Mouse (Mus musculus) liver, adult (tissue): ENCODE results near the gene 2010300C02Rik.

Source experiments
- GATA4 ChIP-seq: IDR thresholded peaks from 2 replicates; pipeline ENCODE4 v1.6.1; 2014; ENCODE audit warnings: mild to moderate bottlenecking, low read length; ENCODE audit not compliant: insufficient replicate concordance

Gene 2010300C02Rik

GRCm38 (mm10) chr1:37719761-37720640 lies at the start of gene 2010300C02Rik:
Gene 2010300C02Rik, minus strand, starts transcription at chr1:37720085.
- TF ChIP-seq GATA4: no peak

GRCm38 (mm10) chr1:37759407-37759806 lies 39.5 kb upstream of the 2010300C02Rik start:
- no peak for TF ChIP-seq GATA4

DNA sequence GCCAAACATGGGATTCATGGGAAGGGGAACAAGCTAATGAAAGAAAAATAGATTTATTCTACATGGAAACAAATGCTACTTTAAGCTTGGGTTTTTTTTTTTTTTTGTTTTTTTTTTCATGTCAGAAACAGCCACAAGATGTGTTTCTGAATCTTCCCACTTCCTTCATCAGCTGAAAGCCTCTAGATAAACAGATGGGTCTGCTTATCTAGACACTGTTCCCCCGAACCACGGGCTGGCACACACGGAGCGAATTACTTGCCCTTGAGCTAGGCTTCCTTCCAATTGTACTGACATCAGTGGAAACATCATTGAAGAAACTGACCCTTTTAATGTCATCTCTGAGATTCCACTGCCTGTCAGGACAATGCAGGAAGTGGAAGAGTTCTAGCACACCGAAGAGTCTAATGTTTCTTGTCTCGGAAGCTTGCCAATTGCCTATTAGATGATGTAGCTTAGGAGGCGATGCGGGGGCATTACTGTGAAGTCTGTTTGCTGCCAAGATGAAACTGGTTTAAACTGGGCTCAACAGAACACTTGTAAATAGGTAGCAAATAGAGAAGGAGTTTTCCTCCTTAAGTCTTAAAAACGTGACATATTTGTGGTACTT lies 24.9 kb upstream of the 2010300C02Rik start:
- no peak for TF ChIP-seq GATA4

- no peak for TF ChIP-seq GATA4
These were observed 22.9 kb upstream of the 2010300C02Rik start for GRCm38 (mm10) chr1:37742602-37743270.

GRCm38 (mm10) chr1:37742126-37742525 lies 22.2 kb upstream of the 2010300C02Rik start:
- no peak for TF ChIP-seq GATA4

- TF ChIP-seq GATA4: no peak
These were observed 20.4 kb upstream of the 2010300C02Rik start for GRCm38 (mm10) chr1:37740161-37740802.

GRCm38 (mm10) chr1:37738895-37739294 lies 19.0 kb upstream of the 2010300C02Rik start:
- no peak for TF ChIP-seq GATA4

DNA sequence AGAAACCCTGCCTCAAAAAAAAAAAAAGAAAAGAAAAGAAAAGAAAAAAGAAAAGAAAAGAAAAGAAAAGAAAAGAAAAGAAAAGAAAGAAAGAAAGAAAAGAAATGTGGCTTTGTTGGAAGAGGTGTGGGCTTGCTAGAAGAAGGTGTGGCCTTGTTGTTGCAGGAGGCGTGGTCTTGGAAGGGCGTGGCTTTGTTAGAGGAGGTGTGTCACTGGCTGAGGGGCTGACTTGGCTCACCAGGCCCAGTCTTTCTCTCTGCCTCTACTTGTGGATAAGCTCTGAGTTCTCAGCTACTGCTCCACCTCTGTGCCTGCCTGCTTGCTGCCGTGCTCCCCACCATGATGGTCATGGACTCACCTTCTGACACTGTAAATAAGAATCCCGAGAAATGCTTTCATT lies 17.2 kb upstream of the 2010300C02Rik start:
- TF ChIP-seq GATA4: no peak

DNA sequence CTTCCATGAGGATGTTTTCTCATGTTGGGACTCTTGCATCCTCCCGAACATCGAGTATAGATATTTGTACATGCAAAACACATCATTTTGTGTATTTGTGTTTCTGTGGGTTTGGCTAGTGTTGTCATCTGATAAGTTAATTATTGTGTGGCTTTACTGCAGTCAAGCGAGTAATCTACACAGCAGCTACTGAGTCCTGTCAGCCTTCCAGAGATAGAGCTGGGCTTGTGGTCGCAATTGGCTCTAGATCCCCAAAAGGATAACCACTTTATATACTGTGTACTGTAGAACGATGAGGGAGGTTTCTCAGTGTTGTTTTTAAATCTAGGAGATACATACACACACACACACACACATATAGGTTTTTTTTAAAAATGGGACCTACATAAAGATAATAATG lies 16.0 kb upstream of the 2010300C02Rik start:
- TF ChIP-seq GATA4: no peak

DNA sequence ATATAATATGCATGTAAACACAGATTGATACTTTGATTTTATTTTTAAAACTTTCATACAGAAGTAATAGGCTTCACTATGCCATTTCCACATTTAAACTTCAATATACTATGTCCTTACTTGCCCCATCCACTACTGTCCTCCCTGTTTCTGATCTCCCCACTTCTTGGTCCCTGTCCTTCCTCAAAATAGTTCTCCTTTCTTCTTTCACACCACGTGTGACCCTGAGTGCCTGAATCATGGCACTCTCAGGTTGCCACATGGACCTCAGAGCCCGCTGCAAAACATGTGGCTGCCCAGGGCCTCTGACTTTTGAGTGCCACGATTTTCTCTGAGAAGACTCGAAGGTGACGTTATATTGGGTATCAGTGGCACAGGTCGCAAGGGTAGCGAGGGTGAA lies 15.0 kb upstream of the 2010300C02Rik start:
- no peak for TF ChIP-seq GATA4

GRCm38 (mm10) chr1:37729353-37729752 lies 9.5 kb upstream of the 2010300C02Rik start:
- no peak for TF ChIP-seq GATA4

DNA sequence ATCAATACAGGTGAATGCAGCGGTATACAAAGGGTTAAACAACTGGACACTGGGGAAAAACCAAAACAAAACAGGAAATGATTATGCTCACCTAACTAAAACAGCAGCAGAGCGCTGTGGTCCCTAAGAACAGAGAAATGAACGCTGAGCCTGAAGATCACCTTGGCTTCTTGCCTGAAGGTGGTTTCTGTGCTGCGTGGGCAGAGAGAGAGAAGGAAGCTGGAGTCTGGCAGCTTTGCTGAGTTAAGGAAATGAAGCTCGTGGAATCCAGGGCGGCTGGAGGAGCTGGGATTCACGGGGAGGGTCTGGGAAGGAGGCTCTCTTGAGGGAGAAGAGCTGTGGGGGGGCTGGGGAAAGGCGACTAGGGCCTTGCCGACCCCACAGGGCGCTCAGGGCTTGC lies 8.2 kb upstream of the 2010300C02Rik start:
- TF ChIP-seq GATA4: no peak

DNA sequence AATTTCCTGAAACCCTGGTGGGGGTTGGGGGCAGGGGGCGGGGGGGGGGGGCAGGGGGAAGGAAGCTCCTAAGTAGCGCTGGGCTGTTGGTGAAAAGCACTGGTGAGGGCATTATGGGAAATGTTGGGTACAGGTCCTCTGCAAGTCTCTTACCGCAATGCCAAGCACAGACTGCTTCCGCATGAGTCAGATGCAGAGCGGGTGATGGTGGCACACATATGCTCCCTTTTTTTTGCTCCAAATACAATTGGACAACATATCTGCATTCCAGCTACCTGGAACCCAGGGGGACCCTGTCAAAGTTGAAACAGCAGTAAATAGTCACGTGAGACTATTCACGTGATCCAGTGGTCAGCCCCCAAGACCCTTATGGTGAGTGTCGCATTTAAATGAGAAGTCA lies 7.3 kb upstream of the 2010300C02Rik start:
- no peak for TF ChIP-seq GATA4

- TF ChIP-seq GATA4: no peak
These were observed 6.5 kb upstream of the 2010300C02Rik start for GRCm38 (mm10) chr1:37726426-37726825.

GRCm38 (mm10) chr1:37725880-37726279 lies 6.0 kb upstream of the 2010300C02Rik start:
- TF ChIP-seq GATA4: no peak
